Mouse (Mus musculus): ENCODE measurements around the gene Slc35b3.

DNA sequence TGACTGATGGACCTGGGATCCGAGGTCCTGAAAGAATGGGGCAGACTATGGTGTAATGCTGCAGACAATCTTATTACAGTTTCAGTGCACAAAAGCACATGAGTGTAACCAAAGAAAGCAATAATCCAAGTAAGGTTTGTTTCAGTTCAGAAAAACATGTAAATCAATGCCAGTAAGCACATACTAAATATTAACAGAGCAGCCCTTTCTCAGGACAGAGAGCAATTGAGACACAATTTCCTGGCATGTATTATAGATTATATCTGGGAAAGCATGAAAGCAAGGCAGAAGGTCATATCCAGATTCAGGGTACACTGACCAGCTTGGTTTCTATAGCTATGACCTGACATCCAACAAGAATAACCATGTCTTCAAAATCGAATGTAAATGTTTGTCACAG is 2.1 kb upstream of the Slc35b3 start:
- no peak for TF ChIP-seq CTCF (IDR thresholded peaks at IDR 0.05; ENCODE audit: borderline replicate concordance, insufficient read depth, low read depth, low read length)
- TF ChIP-seq POLR2A (IDR thresholded peaks at IDR 0.05; ENCODE audit: borderline replicate concordance, insufficient read depth, low read length), result no peak
